8 mouse cellular contexts compared by ENCODE assay signal in the genomic region with DNA sequence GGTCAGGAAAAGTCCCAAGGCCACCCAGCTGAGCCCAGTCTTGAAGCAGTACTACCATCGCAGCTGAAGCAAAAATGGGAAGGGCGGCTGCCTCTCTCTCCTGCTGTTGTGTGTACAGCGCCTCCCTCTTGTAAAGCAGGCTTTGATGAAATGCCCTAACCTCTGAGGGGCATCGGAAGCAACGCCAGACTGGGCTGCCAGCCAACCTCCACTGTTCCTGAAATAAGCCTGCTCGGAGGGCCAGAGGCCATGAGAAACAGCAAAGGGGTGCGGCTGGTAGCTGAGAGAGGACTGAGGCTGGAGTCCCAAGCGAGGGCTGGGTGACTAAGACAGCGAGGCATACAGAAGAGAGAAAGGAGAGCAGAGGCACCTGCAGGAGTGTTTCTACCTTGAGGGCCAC. TPM values are rescaled to one million over a fixed set of nuclear protein-coding genes. Genes with fewer than 3 reads are reported as not detected.
DNase-seq lines count a peak whose midpoint lies in the region; ATAC-seq lines count a peak whose summit lies in the region.

No protein-coding gene starts in this region.

- no peak for DNase-seq in hindbrain, embryonic 10.5 days (ENCODE audit: low spot score)
- peak; percentile 47 to 65 for DNase-seq in adrenal gland, adult 18-20 months (ENCODE audit: low spot score in 2 of 2)
- DNase-seq in heart, adult 8-10 months (ENCODE audit: low spot score): peak; percentile 75
- DNase-seq in kidney, postnatal 25 days: peak; percentile 81 to 89
- no peak for DNase-seq in embryo, embryonic 11 days

- 35% methylated on average over 9 of the region's 9 CpGs for WGBS in hindbrain, embryonic 12.5 days
- 62% methylated on average over 9 of the region's 9 CpGs for WGBS in hindbrain, embryonic 10.5 days
- 32% methylated on average over 9 of the region's 9 CpGs for WGBS in stomach, embryonic 16.5 days

- no peak overlapping the region for H3K27ac ChIP-seq in hindbrain, embryonic 12.5 days
- no peak overlapping the region; the same call in 1 of the 2 replicates for H3K27ac ChIP-seq in hindbrain, embryonic 10.5 days
- H3K27ac ChIP-seq in stomach, embryonic 16.5 days (ENCODE audit: low read length): peak overlapping the region; percentile 79

- H3K36me3 ChIP-seq in hindbrain, embryonic 12.5 days: 0 out of 2 replicates have a peak, but pooled peaks cover 6% of the 10 kb centered on the region
- H3K36me3 ChIP-seq in hindbrain, embryonic 10.5 days: peaks cover 22% of the 10 kb centered on the region
- H3K36me3 ChIP-seq in stomach, embryonic 16.5 days (ENCODE audit: control insufficient read depth, insufficient read depth, low read length): peaks cover 8% of the 10 kb centered on the region; the same call in 1 of the 2 replicates

- H3K4me3 ChIP-seq in hindbrain, embryonic 12.5 days: no peak overlapping the region
- no peak overlapping the region for H3K4me3 ChIP-seq in hindbrain, embryonic 10.5 days
- no peak overlapping the region for H3K4me3 ChIP-seq in stomach, embryonic 16.5 days (replicated peaks; ENCODE audit: low read length)

- H3K9me3 ChIP-seq in hindbrain, embryonic 12.5 days (replicated peaks): no peaks in the 10 kb centered on the region
- no peaks in the 10 kb centered on the region for H3K9me3 ChIP-seq in hindbrain, embryonic 10.5 days
- H3K9me3 ChIP-seq in stomach, embryonic 16.5 days (replicated peaks; ENCODE audit: control insufficient read depth, low read length): no peaks in the 10 kb centered on the region

- peaks cover 48% of the 10 kb centered on the region for H3K27me3 ChIP-seq in hindbrain, embryonic 12.5 days
- H3K27me3 ChIP-seq in hindbrain, embryonic 10.5 days (ENCODE audit: insufficient read depth, poor library complexity, severe bottlenecking): peaks cover 52% of the 10 kb centered on the region
- no peaks in the 10 kb centered on the region for H3K27me3 ChIP-seq in stomach, embryonic 16.5 days (ENCODE audit: control insufficient read depth, insufficient read depth, low read length)

- H3K9ac ChIP-seq in hindbrain, embryonic 12.5 days: no peak overlapping the region
- peak overlapping the region; percentile 48 for H3K9ac ChIP-seq in stomach, embryonic 16.5 days (ENCODE audit: low read length)

- H3K4me2 ChIP-seq in hindbrain, embryonic 12.5 days (replicated peaks): no peak overlapping the region
- H3K4me2 ChIP-seq in stomach, embryonic 16.5 days (ENCODE audit: low read depth, low read length): no peak overlapping the region

- peak; percentile 11; the same call in 1 of the 2 replicates for ATAC-seq in hindbrain, embryonic 12.5 days (ENCODE audit: low FRiP score)
- peak; percentile 65; the same call in 1 of the 2 replicates for ATAC-seq in stomach, embryonic 16.5 days (ENCODE audit: insufficient read depth, low FRiP score)
- ATAC-seq in megakaryocyte, adult 5-6 weeks (ENCODE audit: poor library complexity, severe bottlenecking): no peak

- H3K4me1 ChIP-seq in hindbrain, embryonic 12.5 days: peaks cover 36% of the 10 kb centered on the region
- H3K4me1 ChIP-seq in hindbrain, embryonic 10.5 days (replicated peaks): peaks cover 50% of the 10 kb centered on the region
- peaks cover 36% of the 10 kb centered on the region for H3K4me1 ChIP-seq in stomach, embryonic 16.5 days (ENCODE audit: control insufficient read depth, insufficient read depth, low read length)

RNA-seq across cellular contexts. Expression of a gene that starts 8.4 kb away (rescaled TPM):
- 11.2 and 13.4 TPM in 2 replicates for polyA plus RNA-seq in hindbrain, embryonic 12.5 days (2016; fragmentation: Nextera tagmentation; extraction: Ambion mirVana)
- polyA plus RNA-seq in hindbrain, embryonic 10.5 days (2016; fragmentation: Nextera tagmentation; extraction: Ambion mirVana): 10.4 and 12.8 TPM in 2 replicates
- total RNA-seq in adrenal gland, adult 18-20 months (2021): 10 to 100 TPM; 24.6 to 34.8 TPM
- total RNA-seq in heart, adult 8-10 months (2022): 10 to 100 TPM; 18.3 to 23.9 (median 20.6) TPM
- polyA plus RNA-seq in stomach, embryonic 16.5 days (2015; fragmentation: Nextera tagmentation; extraction: Ambion mirVana): 48.5 and 52.3 TPM in 2 replicates
- total RNA-seq in megakaryocyte, adult 5-6 weeks (2015): 0.13 and 0.75 TPM in 2 replicates
- total RNA-seq in megakaryocyte, adult 5-6 weeks (2017): 0.07 and 0.12 TPM in 2 replicates

Comparison
In these comparisons a context has a peak if more than half of its experiments do, and no peak if none do; other contexts are left out.
1. DNase-seq: peak in adrenal gland, adult 18-20 months (2 of 2), heart, adult 8-10 months (single experiment) and kidney, postnatal 25 days (2 of 2); none in hindbrain, embryonic 10.5 days (single experiment) and embryo, embryonic 11 days (single experiment).
2. RNA of a gene that starts 8.4 kb away (total RNA-seq): 24.6 to 34.8 TPM in adrenal gland, adult 18-20 months and 18.3 to 23.9 TPM in heart, adult 8-10 months; 0.07 to 0.75 TPM in megakaryocyte, adult 5-6 weeks; every median in the first group is over 10 times any median in the second.